ENCODE assay signal across 18 mouse cellular contexts in genomic region chr4:87702290-87702689, GRCm38 (mm10).
"Had no signal": no experiment of that assay in that cellular context is flagged by ENCODE, and none has a peak within 500 bp of the region (broad histone marks: within the 10 kb centered on the region; RNA-seq: fewer than 3 reads in every experiment).

No protein-coding gene starts in this region.

- DNase-seq: kidney, adult 9 months; kidney, postnatal 25 days; layer of hippocampus, adult 9-11 months; liver; lung, adult 18-20 months; lung, postnatal 10 days; lung, postnatal 4 days; midbrain, embryonic 14.5 days; thymus, adult 18-20 months; thymus, postnatal 36 days had no signal

- H3K4me2 ChIP-seq: limb, embryonic 13.5 days; liver, embryonic 12.5 days; liver, embryonic 15.5 days; lung, embryonic 15.5 days; midbrain, embryonic 11.5 days had no signal

- H3K4me1 ChIP-seq: liver, embryonic 12.5 days; liver, embryonic 15.5 days; lung, embryonic 15.5 days had no signal

- H3K9ac ChIP-seq: limb, embryonic 13.5 days; liver, embryonic 12.5 days; liver, embryonic 15.5 days; lung, embryonic 15.5 days had no signal

- ATAC-seq: intestine, postnatal 0 days; liver, embryonic 12.5 days had no signal

- H3K27me3 ChIP-seq: limb, embryonic 13.5 days; liver, embryonic 12.5 days; liver, embryonic 15.5 days; lung, embryonic 15.5 days had no signal

- H3K36me3 ChIP-seq: limb, embryonic 10.5 days; limb, embryonic 13.5 days; liver, embryonic 12.5 days; liver, embryonic 15.5 days; lung, embryonic 15.5 days had no signal

- H3K9me3 ChIP-seq: limb, embryonic 10.5 days; limb, embryonic 13.5 days; liver, embryonic 12.5 days; liver, embryonic 15.5 days; lung, embryonic 15.5 days had no signal

- H3K27ac ChIP-seq: layer of hippocampus, adult 2 months; limb, embryonic 10.5 days; limb, embryonic 13.5 days; liver, embryonic 12.5 days; liver, embryonic 15.5 days; lung, embryonic 15.5 days had no signal

- H3K4me3 ChIP-seq: layer of hippocampus, adult 2 months; limb, embryonic 10.5 days; limb, embryonic 13.5 days; liver, embryonic 12.5 days; liver, embryonic 15.5 days; lung, embryonic 15.5 days had no signal
